Mouse (Mus musculus) liver, postnatal 0 days (tissue): ENCODE measurements around the gene Gnl1. TPM values are rescaled to one million over a fixed set of nuclear protein-coding genes. Genes with fewer than 3 reads are reported as not detected.
"Not testable (repeated sequence)": the region's sequence is repeated elsewhere in the genome, so short reads cannot be mapped to it uniquely, and the experiment has no call there.

Experiments
- ATAC-seq: fragments of 200-750 bp; cut with Nextera tagmentation; 2 replicates; pipeline ENCODE4 v1.8.0; 2017; ENCODE audit warnings: mild to moderate bottlenecking, moderate library complexity
- DNase-seq: peaks from one replicate; pipeline ENCODE4 v3.0.0-alpha.2; 2016
- H3K27ac ChIP-seq: fragments of 300-500 bp; sonication (generic); 2 replicates; pipeline ENCODE4 v1.5.1; 2014; ENCODE audit warnings: antibody characterized with exemption, moderate library complexity, mild to moderate bottlenecking, low read depth
- H3K27me3 ChIP-seq: fragments of 300-500 bp; sonication (generic); 2 replicates; pipeline ENCODE4 v1.6.1; 2014; ENCODE audit warnings: low read length, control low read depth, mixed read lengths; ENCODE audit not compliant: insufficient read depth
- H3K36me3 ChIP-seq: fragments of 300-500 bp; sonication (generic); replicated peaks from 2 replicates; pipeline ENCODE4 v1.6.1; 2014; ENCODE audit warnings: mild to moderate bottlenecking, control low read depth, low read length, moderate library complexity, mixed read lengths; ENCODE audit not compliant: insufficient read depth
- H3K4me1 ChIP-seq: fragments of 300-500 bp; sonication (generic); 2 replicates; pipeline ENCODE4 v1.6.1; 2014; ENCODE audit warnings: antibody characterized with exemption, mild to moderate bottlenecking, control low read depth; ENCODE audit not compliant: insufficient read depth
- H3K4me2 ChIP-seq: fragments of 300-500 bp; sonication (generic); 2 replicates; pipeline ENCODE4 v1.6.1; 2014; ENCODE audit warnings: low read depth, mild to moderate bottlenecking, low read length, moderate library complexity, mixed read lengths
- H3K4me3 ChIP-seq: fragments of 300-500 bp; sonication (generic); 2 replicates; pipeline ENCODE4 v1.5.1; 2014; ENCODE audit warnings: low read depth, low read length
- H3K9ac ChIP-seq: fragments of 300-500 bp; sonication (generic); replicated peaks from 2 replicates; pipeline ENCODE4 v1.6.1; 2014; ENCODE audit warnings: mild to moderate bottlenecking, moderate library complexity
- H3K9me3 ChIP-seq: fragments of 300-500 bp; sonication (generic); 2 replicates; pipeline ENCODE4 v1.6.1; 2016; ENCODE audit warnings: mild to moderate bottlenecking, control low read depth, low read length, mixed read lengths
- CTCF ChIP-seq: sonication (generic); IDR thresholded peaks from 2 replicates; pipeline ENCODE4 v1.5.1; 2016; ENCODE audit warnings: antibody characterized with exemption, low read depth
- EP300 ChIP-seq: IDR thresholded peaks from 2 replicates; pipeline ENCODE4 v1.6.1; 2016; ENCODE audit warnings: antibody characterized with exemption, low read depth, mild to moderate bottlenecking
- WGBS: fragments of 180-500 bp; shearing (Covaris S2); extraction: QIAGEN DNeasy Blood & Tissue Kit; methylation state at CpG from one replicate; pipeline ENCODE4 v1.1.7; 2014; ENCODE audit not compliant: insufficient replicate concordance; 5-methylcytosine and 5-hydroxymethylcytosine counted together
- polyA plus RNA-seq: library from polyadenylated mRNA; unstranded; fragments of >200 nt; fragmentation: Nextera tagmentation; extraction: Ambion mirVana; gene quantifications from 2 replicates; pipeline ENCODE4 v1.2.1, GENCODE M21; 2015

Gnl1 gene
- polyA plus RNA-seq: 9.5 and 10.8 TPM in 2 replicates

DNA sequence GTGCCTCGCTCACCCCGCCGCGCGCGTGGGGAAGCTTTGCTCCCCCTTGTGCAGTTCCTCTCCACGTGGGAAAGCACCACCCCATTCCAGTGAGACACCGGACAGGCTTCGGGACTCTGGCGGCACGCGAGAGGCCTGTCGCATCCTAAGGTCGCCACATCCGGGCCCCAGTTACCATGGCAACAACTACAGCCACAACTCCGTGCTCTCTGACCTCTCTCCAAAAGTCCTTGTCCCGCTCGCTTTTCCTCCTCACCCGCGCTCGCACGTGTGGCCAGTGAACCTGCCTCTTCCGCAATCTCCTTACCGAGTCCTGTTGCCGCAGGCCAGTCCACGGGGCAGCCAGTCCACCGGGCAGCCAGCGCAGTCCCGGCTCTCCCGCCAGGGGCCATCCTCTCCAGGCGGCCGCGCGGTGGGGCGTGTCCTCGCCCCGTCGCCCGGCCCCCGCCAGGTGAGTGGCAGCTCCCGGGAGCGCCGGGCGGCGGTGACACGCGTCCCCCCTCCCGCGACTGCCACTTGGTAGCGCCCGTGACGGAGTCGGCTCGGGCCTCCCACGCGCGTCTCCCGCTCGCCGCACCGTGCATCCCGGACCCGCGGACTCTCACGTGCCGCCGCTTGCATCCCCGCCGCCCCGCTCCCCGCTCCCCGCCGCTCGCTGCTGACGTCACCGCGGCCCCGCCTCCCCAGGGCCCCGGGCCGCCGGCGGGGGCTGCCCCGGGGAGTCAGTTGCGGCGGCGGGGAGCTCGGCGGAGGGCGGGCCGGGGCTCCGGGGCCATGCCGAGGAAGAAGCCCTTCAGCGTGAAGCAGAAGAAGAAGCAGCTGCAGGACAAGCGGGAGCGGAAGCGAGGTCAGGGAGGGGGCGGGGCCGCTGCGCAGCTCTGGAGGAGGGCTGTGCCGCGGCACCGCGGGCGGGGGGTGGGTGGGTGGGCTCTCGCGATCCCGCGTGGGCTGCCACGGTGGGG lies at the start of gene Gnl1, which contains the start of gene Prr3:
Gnl1 (plus strand) TSS at position 451 of the 962 bp plus-strand sequence.
Prr3 (minus strand) TSS at position 836 of the 962 bp plus-strand sequence.
- Histone ChIP-seq H3K27ac (peak within 1 kb of the TSS; percentile 91), H3K9ac (peak within 1 kb of the TSS; percentile 64), H3K4me3 (peak within 1 kb of the TSS; percentile 80), H3K4me2 (peak within 1 kb of the TSS; percentile 92), H3K27me3 (no peaks in the 10 kb centered on the region), H3K4me1 (peaks cover 10% of the 10 kb centered on the region), H3K36me3 (peaks cover 21% of the 10 kb centered on the region), H3K9me3 (no peaks in the 10 kb centered on the region)
- ATAC-seq: peak; percentile 89
- peak; percentile 91 for DNase-seq
- TF ChIP-seq EP300: no peak
- no peak; the same call in 1 of the 2 replicates for TF ChIP-seq CTCF
- WGBS: under 1% methylated on average over 76 of the region's 109 CpGs

DNA sequence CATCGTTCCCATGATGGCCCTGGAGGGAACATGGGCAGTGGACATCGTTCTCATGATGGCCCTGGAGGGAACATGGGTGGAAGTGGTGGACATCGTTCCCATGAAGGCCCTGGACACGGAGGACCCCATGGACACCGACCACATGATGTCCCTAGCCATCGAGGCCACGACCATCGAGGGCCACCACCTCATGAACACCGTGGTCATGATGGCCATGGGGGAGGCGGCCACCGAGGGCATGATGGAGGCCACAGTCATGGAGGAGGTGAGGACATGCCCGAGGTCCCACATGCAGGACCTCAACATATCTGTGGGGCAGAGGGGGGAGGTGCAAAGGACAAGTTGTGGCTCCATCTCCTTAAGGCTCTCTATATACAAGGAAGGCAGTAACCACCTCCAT lies 49.0 kb upstream of the Gnl1 start:
- ATAC-seq (no peak), DNase-seq (peak; percentile 14)
- Histone ChIP-seq H3K9me3 (no peaks in the 10 kb centered on the region), H3K27me3 (no peaks in the 10 kb centered on the region), H3K4me3 (no peak overlapping the region), H3K4me2 (no peak overlapping the region), H3K27ac (no peak overlapping the region), H3K4me1 (peaks cover 9% of the 10 kb centered on the region), H3K9ac (no peak overlapping the region), H3K36me3 (peaks cover 48% of the 10 kb centered on the region)
- 88% methylated on average over 12 of the region's 12 CpGs for WGBS
- TF ChIP-seq CTCF (no peak), EP300 (no peak)

DNA sequence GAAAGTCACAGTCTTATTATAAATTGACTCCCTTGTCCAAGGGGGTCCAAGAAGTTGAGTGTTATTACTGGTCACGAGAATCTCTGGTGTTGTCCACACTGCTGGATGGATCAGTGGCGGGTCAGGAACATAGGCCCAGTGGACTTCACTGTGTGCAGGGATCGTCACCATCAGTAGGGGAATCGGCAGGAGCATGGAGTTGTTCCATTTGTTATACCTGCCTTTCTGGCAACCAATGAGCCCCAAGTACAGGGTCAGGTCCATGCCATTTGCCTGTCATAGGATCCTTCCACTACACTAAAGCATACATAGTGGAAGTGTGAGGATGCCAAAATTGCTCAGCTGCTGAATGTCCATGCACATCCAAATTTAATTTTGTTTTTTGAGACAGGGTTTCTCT lies 47.0 kb upstream of the Gnl1 start:
- Histone ChIP-seq H3K9me3 (no peaks in the 10 kb centered on the region), H3K27ac (no peak overlapping the region), H3K4me1 (no peaks in the 10 kb centered on the region), H3K4me2 (no peak overlapping the region), H3K36me3 (peaks cover 31% of the 10 kb centered on the region), H3K4me3 (no peak overlapping the region), H3K9ac (no peak overlapping the region), H3K27me3 (no peaks in the 10 kb centered on the region)
- ATAC-seq (no peak), DNase-seq (peak; percentile 10)
- WGBS: 88% methylated on average over 4 of the region's 4 CpGs
- no peak for TF ChIP-seq EP300
- no peak for TF ChIP-seq CTCF

DNA sequence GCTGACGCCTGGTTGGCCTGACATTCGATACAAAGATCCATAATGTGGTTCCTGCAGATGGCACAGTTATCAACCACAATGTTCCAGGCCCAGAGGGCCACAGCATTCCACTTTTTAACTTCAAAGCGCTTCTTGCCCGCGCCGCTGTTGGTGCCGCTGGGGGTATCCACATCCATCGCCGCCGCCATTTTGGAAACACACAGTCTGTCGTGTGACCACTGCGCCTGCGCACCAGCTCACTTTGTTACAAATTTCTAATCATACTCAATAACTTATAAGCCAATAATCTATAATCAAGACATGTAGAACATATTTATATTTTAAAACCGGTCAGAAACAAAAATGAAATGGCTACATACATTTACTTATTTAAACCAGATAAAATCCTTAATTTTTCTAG lies 43.9 kb upstream of the Gnl1 start:
- H3K9me3 ChIP-seq, H3K27me3 ChIP-seq, ATAC-seq, DNase-seq, H3K4me2 ChIP-seq, H3K27ac ChIP-seq, H3K4me3 ChIP-seq, H3K9ac ChIP-seq, H3K4me1 ChIP-seq, H3K36me3 ChIP-seq: not testable (repeated sequence)
- 85% methylated on average over 14 of the region's 14 CpGs for WGBS

DNA sequence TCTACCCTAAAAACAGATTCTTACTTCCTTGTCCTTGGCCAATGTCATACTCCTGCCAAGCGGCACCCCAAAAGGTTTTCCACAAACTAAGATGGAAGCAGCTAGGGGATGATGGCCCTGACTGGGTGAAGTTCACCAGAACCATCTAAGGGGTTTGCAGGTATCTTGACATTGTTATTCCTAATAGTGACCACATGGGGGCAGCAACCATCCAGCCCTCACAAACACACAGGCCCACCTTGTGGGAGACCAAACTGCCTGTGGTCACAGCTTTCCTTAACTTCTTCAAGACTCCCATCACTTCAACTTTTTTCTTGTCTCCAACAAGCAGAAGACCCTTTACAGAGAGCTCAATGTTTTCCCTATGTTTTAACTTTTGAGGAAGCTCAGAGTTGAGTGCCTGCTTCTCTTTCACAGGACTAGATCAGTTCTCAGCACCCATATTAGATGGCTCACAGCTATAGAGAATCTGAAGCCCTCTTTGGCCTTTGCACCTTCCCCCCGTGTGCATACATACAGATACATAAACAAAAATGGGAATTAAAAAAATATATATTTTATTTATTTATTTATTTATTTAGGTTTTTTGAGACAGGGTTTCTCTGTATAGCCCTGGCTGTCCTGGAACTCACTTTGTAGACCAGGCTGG lies 41.8 kb upstream of the Gnl1 start:
- Histone ChIP-seq H3K4me1 (no peaks in the 10 kb centered on the region), H3K36me3 (no peaks in the 10 kb centered on the region), H3K4me3 (no peak overlapping the region), H3K9ac (no peak overlapping the region), H3K4me2 (no peak overlapping the region), H3K9me3 (no peaks in the 10 kb centered on the region), H3K27me3 (no peaks in the 10 kb centered on the region), H3K27ac (no peak overlapping the region)
- TF ChIP-seq EP300 (no peak), CTCF (peak; percentile 92)
- ATAC-seq (peak; percentile 64), DNase-seq (peak; percentile 55)
- 21% methylated on average over 2 of the region's 2 CpGs for WGBS

DNA sequence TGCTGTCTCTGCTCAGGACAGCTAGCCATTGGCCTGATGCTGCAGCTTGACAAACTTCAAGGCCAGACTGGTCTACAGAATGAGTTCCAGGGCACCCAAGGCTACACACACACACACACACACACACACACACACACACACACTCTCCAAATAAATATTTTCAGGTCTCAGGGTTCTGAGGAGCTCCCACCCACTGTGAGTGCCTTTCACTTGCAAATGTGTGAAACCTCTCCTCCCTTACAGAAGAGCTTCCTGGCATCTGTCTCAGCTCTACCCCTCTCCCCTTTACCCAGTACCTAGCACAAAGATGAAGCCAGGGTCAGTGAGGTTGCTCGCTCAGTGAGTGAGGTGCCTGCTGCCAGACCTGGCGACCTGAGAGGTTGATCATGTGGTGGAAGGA lies 40.5 kb upstream of the Gnl1 start:
- H3K27me3 ChIP-seq: no peaks in the 10 kb centered on the region
- ATAC-seq (no peak), DNase-seq (no peak)
- H3K9me3 ChIP-seq: no peaks in the 10 kb centered on the region
- WGBS: 59% methylated on average over 2 of the region's 2 CpGs
- no peaks in the 10 kb centered on the region for H3K4me1 ChIP-seq
- no peak overlapping the region for H3K9ac ChIP-seq
- TF ChIP-seq CTCF (no peak), EP300 (no peak)
- H3K27ac ChIP-seq: no peak overlapping the region
- no peaks in the 10 kb centered on the region for H3K36me3 ChIP-seq
- no peak overlapping the region for H3K4me3 ChIP-seq
- H3K4me2 ChIP-seq: no peak overlapping the region
